Mouse (Mus musculus) embryonic facial prominence, embryonic 13.5 days (tissue): ENCODE measurements around the gene Csnk2b. TPM values are rescaled to one million over a fixed set of nuclear protein-coding genes. Genes with fewer than 3 reads are reported as not detected.

Experiments
- ATAC-seq: fragments of 200-750 bp; cut with Nextera tagmentation; 2 replicates; pipeline ENCODE4 v1.8.0; 2017; ENCODE audit warnings: low read depth; ENCODE audit not compliant: insufficient number of reproducible peaks, insufficient read depth, low FRiP score, low TSS enrichment
- H3K27ac ChIP-seq: fragments of 300-500 bp; sonication (generic); 2 replicates; pipeline ENCODE4 v1.5.1; 2015; ENCODE audit warnings: moderate library complexity, mild to moderate bottlenecking, inconsistent platforms
- H3K27me3 ChIP-seq: fragments of 300-500 bp; sonication (generic); 2 replicates; pipeline ENCODE4 v1.6.1; 2015; ENCODE audit warnings: mild to moderate bottlenecking, inconsistent platforms
- H3K36me3 ChIP-seq: fragments of 300-500 bp; sonication (generic); 2 replicates; pipeline ENCODE4 v1.6.1; 2015; ENCODE audit warnings: mild to moderate bottlenecking, inconsistent platforms
- H3K4me1 ChIP-seq: fragments of 300-500 bp; sonication (generic); 2 replicates; pipeline ENCODE4 v1.6.1; 2015; ENCODE audit warnings: inconsistent platforms
- H3K4me2 ChIP-seq: fragments of 300-500 bp; sonication (generic); 2 replicates; pipeline ENCODE4 v1.6.1; 2015; ENCODE audit warnings: moderate library complexity, mild to moderate bottlenecking, inconsistent platforms
- H3K4me3 ChIP-seq: fragments of 300-500 bp; sonication (generic); 2 replicates; pipeline ENCODE4 v1.5.1; 2015; ENCODE audit warnings: mild to moderate bottlenecking, inconsistent platforms
- H3K9ac ChIP-seq: fragments of 300-500 bp; sonication (generic); 2 replicates; pipeline ENCODE4 v1.6.1; 2015; ENCODE audit warnings: mild to moderate bottlenecking, inconsistent platforms
- H3K9me3 ChIP-seq: fragments of 300-500 bp; sonication (generic); 2 replicates; pipeline ENCODE4 v1.6.1; 2016; ENCODE audit warnings: inconsistent platforms
- WGBS: fragments of 180-500 bp; shearing (Covaris S2); methylation state at CpG from one replicate; pipeline ENCODE4 v1.1.7; 2015; ENCODE audit warnings: mixed read lengths; 5-methylcytosine and 5-hydroxymethylcytosine counted together
- polyA plus RNA-seq: library from polyadenylated mRNA; unstranded; fragments of >200 nt; fragmentation: Nextera tagmentation; extraction: Ambion mirVana; gene quantifications from 2 replicates; pipeline ENCODE4 v1.2.1, GENCODE M21; 2015

The Csnk2b gene
- 278 and 298 TPM in 2 replicates for polyA plus RNA-seq

GRCm38 (mm10) chr17:35121871-35122303 lies at the start of gene Csnk2b:
TSS of gene Csnk2b (minus strand) at chr17:35122053.
- no peaks in the 10 kb centered on the region for H3K27me3 ChIP-seq
- WGBS = under 1% methylated on average over 19 of the region's 19 CpGs
- H3K4me3 ChIP-seq = peak within 1 kb of the TSS; percentile 94
- peak within 1 kb of the TSS; percentile 94 for H3K4me2 ChIP-seq
- peaks cover 31% of the 10 kb centered on the region for H3K4me1 ChIP-seq
- no peaks in the 10 kb centered on the region for H3K9me3 ChIP-seq
- H3K36me3 ChIP-seq = peaks cover 42% of the 10 kb centered on the region
- H3K9ac ChIP-seq = peak within 1 kb of the TSS; percentile 95
- ATAC-seq = no peak
- peak within 1 kb of the TSS; percentile 93 for H3K27ac ChIP-seq

DNA sequence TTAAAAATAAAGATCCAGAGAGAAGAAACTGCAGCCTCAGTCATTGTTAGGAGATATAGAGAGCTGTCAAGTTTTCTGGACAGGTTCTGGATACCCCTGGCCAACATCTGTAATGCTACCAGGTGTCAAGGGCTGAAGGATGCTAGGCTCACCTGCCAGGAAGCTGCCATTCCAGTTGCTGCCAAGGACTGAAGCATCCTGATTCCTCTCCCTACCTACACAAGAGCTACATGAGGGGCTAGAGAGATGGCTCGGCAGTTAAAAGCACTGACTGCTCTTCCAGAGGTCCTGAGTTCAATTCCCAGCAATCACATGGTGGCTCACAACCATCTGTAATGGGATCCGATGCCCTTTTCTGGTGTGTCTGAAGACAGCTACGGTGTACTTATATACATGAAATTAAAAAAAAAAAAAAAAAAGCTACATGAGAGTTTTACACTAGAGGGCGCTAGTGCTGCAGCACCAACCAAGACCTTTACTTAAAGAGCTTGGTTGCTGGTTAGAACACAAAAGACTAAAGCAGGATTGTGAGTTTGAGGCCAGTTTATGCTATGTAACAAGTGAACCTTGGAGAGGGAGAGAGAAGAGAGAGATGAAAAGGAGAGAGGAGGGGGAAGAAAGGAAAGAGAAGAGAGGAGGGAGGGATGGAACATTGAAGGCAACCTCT lies 46.8 kb upstream of the Csnk2b start:
- Histone ChIP-seq H3K27ac (no peak overlapping the region), H3K4me2 (no peak overlapping the region), H3K4me3 (no peak overlapping the region), H3K4me1 (peaks cover 18% of the 10 kb centered on the region), H3K9ac (no peak overlapping the region), H3K9me3 (no peaks in the 10 kb centered on the region), H3K27me3 (no peaks in the 10 kb centered on the region), H3K36me3 (no peaks in the 10 kb centered on the region)
- no peak for ATAC-seq
- WGBS = 19% methylated on average over 4 of the region's 4 CpGs

DNA sequence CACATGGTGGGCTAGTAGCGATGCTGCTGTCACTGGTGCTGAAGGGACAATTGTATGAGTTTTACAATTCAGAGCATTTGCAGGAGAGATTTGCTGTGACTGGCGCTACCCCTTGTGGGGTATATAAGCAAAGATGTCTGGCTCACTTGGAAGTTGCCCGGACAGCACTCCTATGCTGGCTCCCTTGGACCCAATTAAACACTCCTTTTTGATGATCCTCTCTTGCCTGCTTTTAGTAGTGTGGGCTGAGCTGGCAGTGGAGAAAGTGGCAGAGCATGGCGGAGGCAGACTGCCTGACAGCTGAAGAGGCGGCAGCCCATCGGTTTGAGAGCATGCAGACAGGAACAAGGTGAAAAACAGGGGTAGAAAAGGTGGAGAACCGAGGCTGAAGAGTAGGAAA lies 45.9 kb upstream of the Csnk2b start:
- no peaks in the 10 kb centered on the region for H3K27me3 ChIP-seq
- no peak overlapping the region for H3K9ac ChIP-seq
- H3K4me3 ChIP-seq = no peak overlapping the region
- no peaks in the 10 kb centered on the region for H3K9me3 ChIP-seq
- no peak for ATAC-seq
- no peak overlapping the region for H3K4me2 ChIP-seq
- WGBS = 84% methylated on average over 7 of the region's 7 CpGs
- H3K4me1 ChIP-seq = peaks cover 14% of the 10 kb centered on the region
- H3K27ac ChIP-seq = no peak overlapping the region
- H3K36me3 ChIP-seq = 0 out of 2 replicates have a peak, but pooled peaks cover 2% of the 10 kb centered on the region

- no peak for ATAC-seq
Measured at GRCm38 (mm10) chr17:35166352-35167035, 44.6 kb upstream of the Csnk2b start.

GRCm38 (mm10) chr17:35165451-35166155 lies 43.8 kb upstream of the Csnk2b start:
- no peaks in the 10 kb centered on the region for H3K9me3 ChIP-seq
- no peaks in the 10 kb centered on the region for H3K27me3 ChIP-seq
- peaks cover 27% of the 10 kb centered on the region for H3K4me1 ChIP-seq
- peak overlapping the region; percentile 73 for H3K9ac ChIP-seq
- peak overlapping the region; percentile 98 for H3K27ac ChIP-seq
- peaks cover 24% of the 10 kb centered on the region for H3K36me3 ChIP-seq
- peak; percentile 84; the same call in 1 of the 2 replicates for ATAC-seq
- H3K4me3 ChIP-seq = peak overlapping the region; percentile 99
- WGBS = 21% methylated on average over 12 of the region's 12 CpGs
- peak overlapping the region; percentile 64 for H3K4me2 ChIP-seq

More at GRCm38 (mm10) chr17:35166352-35167035, 44.6 kb upstream of the Csnk2b start:
- no peaks in the 10 kb centered on the region for H3K9me3 ChIP-seq
- peak overlapping the region; percentile 73 for H3K9ac ChIP-seq
- H3K27me3 ChIP-seq = no peaks in the 10 kb centered on the region
- H3K4me1 ChIP-seq = peaks cover 27% of the 10 kb centered on the region
- peak overlapping the region; percentile 99 for H3K4me3 ChIP-seq
- 72% methylated on average over 8 of the region's 8 CpGs for WGBS
- H3K36me3 ChIP-seq = peaks cover 15% of the 10 kb centered on the region
- H3K4me2 ChIP-seq = peak overlapping the region; percentile 64
- peak overlapping the region; percentile 98 for H3K27ac ChIP-seq

GRCm38 (mm10) chr17:35164568-35165450 lies 43.0 kb upstream of the Csnk2b start, which contains the start of gene Prrc2a:
TSS of gene Prrc2a (minus strand) at chr17:35164897.
- H3K4me2 ChIP-seq = peak within 1 kb of the TSS; percentile 94
- H3K4me3 ChIP-seq = peak within 1 kb of the TSS; percentile 99
- no peaks in the 10 kb centered on the region for H3K27me3 ChIP-seq
- H3K9me3 ChIP-seq = no peaks in the 10 kb centered on the region
- ATAC-seq = peak; percentile 96
- H3K27ac ChIP-seq = peak within 1 kb of the TSS; percentile 98
- WGBS = under 1% methylated on average over 75 of the region's 89 CpGs
- peak within 1 kb of the TSS; percentile 100 for H3K9ac ChIP-seq
- peaks cover 32% of the 10 kb centered on the region for H3K36me3 ChIP-seq
- H3K4me1 ChIP-seq = peaks cover 27% of the 10 kb centered on the region

DNA sequence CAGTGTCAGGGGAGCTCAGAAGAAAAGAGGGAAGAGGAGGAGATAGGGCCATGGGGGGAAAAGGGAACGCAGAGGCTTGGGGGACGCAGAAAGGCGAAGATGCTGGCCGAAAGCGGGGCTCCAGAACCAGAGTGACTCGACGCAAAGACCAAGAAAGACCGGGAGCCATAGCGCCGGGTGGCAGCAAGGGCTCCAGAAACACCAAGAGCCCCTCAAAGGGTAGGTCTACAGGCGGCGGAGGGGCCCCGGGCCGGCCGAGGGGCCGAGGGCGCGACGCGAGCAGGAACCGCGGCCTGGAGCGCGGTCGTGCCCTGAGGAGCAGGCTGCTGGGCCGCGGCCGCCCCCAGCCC lies 42.3 kb upstream of the Csnk2b start:
- peak overlapping the region; percentile 100 for H3K9ac ChIP-seq
- ATAC-seq = no peak

DNA sequence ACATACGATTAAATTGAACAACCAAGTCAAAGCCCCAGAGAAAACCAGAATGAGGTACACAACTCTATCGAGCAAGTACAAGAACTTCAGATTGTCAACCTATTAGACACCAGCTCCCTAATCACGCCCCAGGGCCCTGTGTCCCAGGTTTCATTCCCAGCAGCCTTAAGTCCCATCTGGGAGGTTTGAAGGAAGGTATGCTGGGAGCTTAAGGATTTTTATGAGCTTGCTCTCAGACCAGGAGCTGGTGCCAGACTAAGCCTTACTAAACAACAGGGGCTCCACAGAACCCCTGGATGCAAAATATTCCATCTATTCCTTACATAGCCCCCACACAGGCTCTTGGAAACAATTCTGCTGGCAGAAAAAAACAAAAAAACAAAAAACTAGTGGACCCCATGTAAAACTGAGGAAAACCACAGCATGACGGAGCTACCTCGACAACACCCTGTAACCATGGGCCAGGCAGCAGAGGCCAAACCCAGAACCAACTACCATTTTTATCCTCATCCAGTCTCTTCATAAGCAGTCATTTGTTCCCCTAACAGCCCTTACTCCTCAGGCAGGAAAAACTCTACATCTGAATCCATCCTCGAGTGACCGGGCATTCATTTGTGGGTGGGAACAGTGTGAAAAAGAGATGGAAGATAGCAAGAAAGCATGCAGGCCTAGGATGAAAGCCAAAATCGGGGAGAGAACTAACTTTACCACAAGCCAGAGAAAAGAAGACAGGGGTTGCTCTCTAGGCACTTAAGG lies 41.7 kb upstream of the Csnk2b start:
- Histone ChIP-seq H3K9ac (peak overlapping the region; percentile 100), H3K4me2 (peak overlapping the region; percentile 94), H3K4me3 (peak overlapping the region; percentile 99), H3K36me3 (peaks cover 45% of the 10 kb centered on the region), H3K9me3 (no peaks in the 10 kb centered on the region), H3K27me3 (no peaks in the 10 kb centered on the region), H3K4me1 (peaks cover 27% of the 10 kb centered on the region), H3K27ac (peak overlapping the region; percentile 98)
- 9% methylated on average over 8 of the region's 8 CpGs for WGBS
- no peak for ATAC-seq

More for the DNA sequence above, 42.3 kb upstream of the Csnk2b start:
- no peaks in the 10 kb centered on the region for H3K27me3 ChIP-seq
- peak overlapping the region; percentile 98 for H3K27ac ChIP-seq
- H3K36me3 ChIP-seq = peaks cover 38% of the 10 kb centered on the region
- H3K4me3 ChIP-seq = peak overlapping the region; percentile 99
- peak overlapping the region; percentile 94 for H3K4me2 ChIP-seq
- under 1% methylated on average over 28 of the region's 28 CpGs for WGBS
- no peaks in the 10 kb centered on the region for H3K9me3 ChIP-seq
- H3K4me1 ChIP-seq = peaks cover 27% of the 10 kb centered on the region

- Histone ChIP-seq H3K27me3 (no peaks in the 10 kb centered on the region), H3K4me1 (peaks cover 27% of the 10 kb centered on the region), H3K9ac (peak overlapping the region; percentile 100), H3K4me3 (peak overlapping the region; percentile 99), H3K9me3 (no peaks in the 10 kb centered on the region), H3K36me3 (peaks cover 53% of the 10 kb centered on the region), H3K27ac (no peak overlapping the region), H3K4me2 (peak overlapping the region; percentile 94)
- WGBS = 35% methylated on average over 12 of the region's 12 CpGs
- no peak for ATAC-seq
Measured at GRCm38 (mm10) chr17:35162730-35163129, 40.9 kb upstream of the Csnk2b start.

DNA sequence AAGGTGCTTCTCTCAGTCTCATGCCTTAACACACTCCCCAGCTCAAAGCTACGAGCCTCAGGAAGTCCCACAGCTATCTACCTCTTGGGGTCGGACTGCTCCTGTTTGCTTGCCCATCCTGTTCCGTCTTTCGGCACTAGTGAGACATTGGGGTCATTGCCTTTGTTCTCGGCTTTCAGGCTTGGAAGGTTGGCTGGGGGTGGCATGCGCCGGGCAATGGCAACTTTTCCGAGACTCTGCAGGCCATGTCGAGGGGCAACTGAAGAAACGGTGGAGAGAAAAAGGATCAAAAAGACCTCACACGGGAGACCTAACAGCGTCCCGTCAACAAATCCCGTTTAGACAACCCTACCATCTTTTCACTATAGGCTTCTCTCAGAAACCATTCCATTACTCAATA lies 40.3 kb upstream of the Csnk2b start:
- no peak for ATAC-seq
- Histone ChIP-seq H3K36me3 (peaks cover 59% of the 10 kb centered on the region), H3K9me3 (no peaks in the 10 kb centered on the region), H3K9ac (peak overlapping the region; percentile 100), H3K4me2 (peak overlapping the region; percentile 94), H3K27me3 (no peaks in the 10 kb centered on the region), H3K4me1 (peaks cover 27% of the 10 kb centered on the region), H3K27ac (no peak overlapping the region), H3K4me3 (peak overlapping the region; percentile 99)
- WGBS = 74% methylated on average over 14 of the region's 14 CpGs
